Mouse (Mus musculus) hindbrain, embryonic 13.5 days (tissue): ENCODE measurements around the gene Zfp281. TPM values are rescaled to one million over a fixed set of nuclear protein-coding genes. Genes with fewer than 3 reads are reported as not detected.

Experiments used
- ATAC-seq: fragments of 200-750 bp; cut with Nextera tagmentation; 2 replicates; pipeline ENCODE4 v1.8.0; 2017; ENCODE audit warnings: moderate TSS enrichment; ENCODE audit not compliant: low FRiP score
- H3K27ac ChIP-seq: fragments of 300-500 bp; sonication (generic); 2 replicates; pipeline ENCODE4 v1.5.1; 2015; ENCODE audit warnings: inconsistent platforms, mild to moderate bottlenecking, moderate library complexity
- H3K27me3 ChIP-seq: fragments of 300-500 bp; sonication (generic); 2 replicates; pipeline ENCODE4 v1.6.1; 2015; ENCODE audit warnings: mild to moderate bottlenecking, inconsistent platforms
- H3K36me3 ChIP-seq: fragments of 300-500 bp; sonication (generic); 2 replicates; pipeline ENCODE4 v1.6.1; 2015; ENCODE audit warnings: mild to moderate bottlenecking, inconsistent platforms
- H3K4me1 ChIP-seq: fragments of 300-500 bp; sonication (generic); replicated peaks from 2 replicates; pipeline ENCODE4 v1.6.1; 2015; ENCODE audit warnings: inconsistent platforms
- H3K4me2 ChIP-seq: fragments of 300-500 bp; sonication (generic); 2 replicates; pipeline ENCODE4 v1.6.1; 2015; ENCODE audit warnings: inconsistent platforms, mild to moderate bottlenecking, moderate library complexity
- H3K4me3 ChIP-seq: fragments of 300-500 bp; sonication (generic); 2 replicates; pipeline ENCODE4 v1.5.1; 2015; ENCODE audit warnings: mild to moderate bottlenecking, inconsistent platforms
- H3K9ac ChIP-seq: fragments of 300-500 bp; sonication (generic); 2 replicates; pipeline ENCODE4 v1.6.1; 2015; ENCODE audit warnings: mild to moderate bottlenecking, inconsistent platforms
- H3K9me3 ChIP-seq: fragments of 300-500 bp; sonication (generic); 2 replicates; pipeline ENCODE4 v1.6.1; 2016; ENCODE audit warnings: inconsistent platforms
- WGBS: fragments of 180-500 bp; shearing (Covaris S2); methylation state at CpG from one replicate; pipeline ENCODE4 v1.1.7; 2015; 5-methylcytosine and 5-hydroxymethylcytosine counted together
- polyA plus RNA-seq: library from polyadenylated mRNA; unstranded; fragments of >200 nt; fragmentation: Nextera tagmentation; extraction: Ambion mirVana; gene quantifications from 2 replicates; pipeline ENCODE4 v1.2.1, GENCODE M21; 2015

The Zfp281 gene
- polyA plus RNA-seq, 1 experiment from 2014 or later, result 25.6 TPM

- peak; percentile 77 for ATAC-seq
- peak overlapping the region; percentile 96 for H3K27ac ChIP-seq
- peak overlapping the region; percentile 88 for H3K4me2 ChIP-seq
- peaks cover 21% of the 10 kb centered on the region for H3K36me3 ChIP-seq
- H3K27me3 ChIP-seq, result no peaks in the 10 kb centered on the region
- H3K4me3 ChIP-seq, result peak overlapping the region; percentile 80
- H3K9ac ChIP-seq, result peak overlapping the region; percentile 97
- WGBS, result 1% methylated on average over 71 of the region's 92 CpGs
- H3K9me3 ChIP-seq, result no peaks in the 10 kb centered on the region
- H3K4me1 ChIP-seq, result peaks cover 36% of the 10 kb centered on the region
Measured at GRCm38 (mm10) chr1:136625019-136625895, 556 bp downstream of the Zfp281 start.

DNA sequence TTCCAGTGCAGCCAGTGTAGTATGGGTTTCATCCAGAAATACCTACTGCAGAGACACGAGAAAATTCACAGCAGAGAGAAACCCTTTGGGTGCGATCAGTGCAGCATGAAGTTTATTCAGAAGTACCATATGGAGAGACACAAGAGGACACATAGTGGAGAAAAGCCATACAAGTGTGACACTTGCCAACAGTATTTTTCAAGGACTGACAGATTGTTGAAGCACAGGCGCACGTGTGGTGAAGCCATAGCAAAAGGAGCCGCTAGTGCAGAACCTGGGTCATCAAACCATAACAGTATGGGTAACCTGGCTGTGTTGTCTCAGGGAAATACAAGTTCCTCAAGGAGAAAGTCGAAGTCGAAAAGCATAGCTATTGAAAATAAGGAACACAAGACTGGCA, 1.4 kb downstream of the Zfp281 start:
- Histone ChIP-seq H3K4me3 (peak overlapping the region; percentile 80), H3K4me1 (peaks cover 36% of the 10 kb centered on the region), H3K9ac (peak overlapping the region; percentile 97), H3K36me3 (peaks cover 21% of the 10 kb centered on the region), H3K4me2 (peak overlapping the region; percentile 88), H3K9me3 (no peaks in the 10 kb centered on the region), H3K27me3 (no peaks in the 10 kb centered on the region), H3K27ac (peak overlapping the region; percentile 96; the same call in 1 of the 2 replicates)
- no peak for ATAC-seq
- WGBS, result 88% methylated on average over 7 of the region's 7 CpGs

- H3K36me3 ChIP-seq, result peaks cover 21% of the 10 kb centered on the region
- H3K9me3 ChIP-seq, result no peaks in the 10 kb centered on the region
- peak overlapping the region; percentile 80; the same call in 1 of the 2 replicates for H3K4me3 ChIP-seq
- 83% methylated on average over 5 of the region's 5 CpGs for WGBS
- no peak overlapping the region for H3K27ac ChIP-seq
- no peaks in the 10 kb centered on the region for H3K27me3 ChIP-seq
- no peak overlapping the region for H3K9ac ChIP-seq
- H3K4me1 ChIP-seq, result peaks cover 36% of the 10 kb centered on the region
- H3K4me2 ChIP-seq, result peak overlapping the region; percentile 88
- no peak for ATAC-seq
Measured at GRCm38 (mm10) chr1:136626756-136627155, 2.1 kb downstream of the Zfp281 start.

- H3K27me3 ChIP-seq, result no peaks in the 10 kb centered on the region
- H3K36me3 ChIP-seq, result peaks cover 21% of the 10 kb centered on the region
- no peak for ATAC-seq
- peaks cover 36% of the 10 kb centered on the region for H3K4me1 ChIP-seq
- no peaks in the 10 kb centered on the region for H3K9me3 ChIP-seq
- WGBS, result 86% methylated on average over 5 of the region's 5 CpGs
- no peak overlapping the region for H3K27ac ChIP-seq
- H3K9ac ChIP-seq, result no peak overlapping the region
- H3K4me2 ChIP-seq, result peak overlapping the region; percentile 88
- peak overlapping the region; percentile 19 for H3K4me3 ChIP-seq
Measured at GRCm38 (mm10) chr1:136627591-136627990, 2.9 kb downstream of the Zfp281 start.

- Histone ChIP-seq H3K4me2 (no peak overlapping the region), H3K4me1 (peaks cover 10% of the 10 kb centered on the region), H3K4me3 (no peak overlapping the region), H3K36me3 (no peaks in the 10 kb centered on the region), H3K9ac (no peak overlapping the region), H3K27me3 (no peaks in the 10 kb centered on the region), H3K27ac (no peak overlapping the region), H3K9me3 (no peaks in the 10 kb centered on the region)
- no peak for ATAC-seq
- 93% methylated on average over 3 of the region's 3 CpGs for WGBS
Measured at GRCm38 (mm10) chr1:136632891-136633290, 8.2 kb downstream of the Zfp281 start.

- Histone ChIP-seq H3K4me2 (no peak overlapping the region), H3K9me3 (no peaks in the 10 kb centered on the region), H3K27me3 (no peaks in the 10 kb centered on the region), H3K4me1 (no peaks in the 10 kb centered on the region), H3K36me3 (no peaks in the 10 kb centered on the region), H3K9ac (no peak overlapping the region), H3K4me3 (no peak overlapping the region), H3K27ac (no peak overlapping the region)
- no peak for ATAC-seq
- WGBS, result 81% methylated on average over 6 of the region's 6 CpGs
Measured at GRCm38 (mm10) chr1:136635644-136636043, 10.9 kb downstream of the Zfp281 start.

DNA sequence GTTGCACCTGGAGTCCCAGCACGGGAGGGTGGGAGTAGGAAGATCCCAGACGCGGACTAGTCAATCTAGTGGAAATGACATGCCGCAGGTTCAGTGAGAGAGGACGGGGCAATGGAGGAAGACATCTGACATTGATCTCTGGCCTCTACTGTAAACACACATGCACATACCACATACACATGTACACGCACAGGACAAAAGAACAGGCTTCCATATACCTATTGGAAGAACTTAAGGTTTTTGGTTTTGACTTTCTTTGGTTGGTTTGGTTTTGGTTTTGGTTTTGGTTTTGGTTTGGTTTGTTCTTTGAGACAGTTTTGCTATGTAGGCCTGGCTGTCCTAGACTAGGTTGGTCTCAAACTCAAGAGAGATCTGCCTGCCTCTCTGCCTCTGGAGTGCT, 12.2 kb downstream of the Zfp281 start:
- H3K9me3 ChIP-seq, result no peaks in the 10 kb centered on the region
- no peak overlapping the region for H3K27ac ChIP-seq
- H3K27me3 ChIP-seq, result no peaks in the 10 kb centered on the region
- ATAC-seq, result no peak
- no peaks in the 10 kb centered on the region for H3K4me1 ChIP-seq
- no peak overlapping the region for H3K9ac ChIP-seq
- H3K4me2 ChIP-seq, result no peak overlapping the region
- no peaks in the 10 kb centered on the region for H3K36me3 ChIP-seq
- WGBS, result 97% methylated on average over 6 of the region's 6 CpGs
- no peak overlapping the region for H3K4me3 ChIP-seq

DNA sequence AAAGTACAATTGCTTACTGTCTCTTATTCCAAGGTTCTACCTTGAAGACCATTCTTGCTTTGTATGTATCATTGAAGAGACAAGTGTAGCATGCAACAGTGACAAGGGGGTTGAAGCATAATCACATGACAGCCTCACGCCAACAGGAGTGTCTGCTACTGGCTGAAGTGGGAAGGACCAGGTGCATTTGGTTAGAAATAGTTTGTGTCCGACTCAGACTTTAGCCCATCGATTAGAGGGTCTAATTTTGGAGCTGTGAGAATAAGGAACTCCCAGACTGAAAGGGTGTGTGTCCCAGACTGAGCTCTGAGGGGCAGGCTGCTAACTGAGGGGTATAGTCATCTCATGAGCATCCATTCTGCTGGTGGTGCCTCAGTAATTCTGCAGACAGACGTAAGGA, 13.0 kb downstream of the Zfp281 start:
- Histone ChIP-seq H3K9me3 (no peaks in the 10 kb centered on the region), H3K36me3 (no peaks in the 10 kb centered on the region), H3K4me3 (no peak overlapping the region), H3K4me1 (no peaks in the 10 kb centered on the region), H3K9ac (no peak overlapping the region), H3K4me2 (no peak overlapping the region), H3K27ac (no peak overlapping the region), H3K27me3 (no peaks in the 10 kb centered on the region)
- no peak for ATAC-seq
- 95% methylated on average over 4 of the region's 4 CpGs for WGBS

- Histone ChIP-seq H3K4me1 (no peaks in the 10 kb centered on the region), H3K9me3 (no peaks in the 10 kb centered on the region), H3K27me3 (no peaks in the 10 kb centered on the region), H3K27ac (no peak overlapping the region), H3K4me3 (no peak overlapping the region), H3K4me2 (no peak overlapping the region), H3K36me3 (no peaks in the 10 kb centered on the region), H3K9ac (no peak overlapping the region)
- WGBS, result 91% methylated on average over 7 of the region's 7 CpGs
- no peak for ATAC-seq
Measured at GRCm38 (mm10) chr1:136638211-136638610, 13.5 kb downstream of the Zfp281 start.

DNA sequence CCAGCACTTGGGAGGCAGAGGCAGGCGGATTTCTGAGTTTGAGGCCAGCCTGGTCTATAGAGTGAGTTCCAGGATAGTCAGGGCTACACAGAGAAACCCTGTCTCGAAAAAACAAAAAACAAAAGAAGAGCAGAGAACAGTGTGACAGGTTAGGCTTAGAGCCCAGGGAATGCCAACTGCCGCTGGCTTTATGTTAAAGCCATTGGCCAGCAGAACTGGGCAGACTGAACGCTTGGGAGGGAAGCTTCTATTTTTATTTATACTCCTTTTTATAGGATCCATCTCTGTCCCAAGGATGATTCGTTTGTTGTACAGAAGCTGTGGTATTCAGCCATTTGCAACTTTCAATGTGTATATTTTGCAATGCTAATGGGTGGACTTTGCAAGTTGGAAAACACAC, 14.0 kb downstream of the Zfp281 start:
- H3K27ac ChIP-seq, result no peak overlapping the region
- H3K9ac ChIP-seq, result no peak overlapping the region
- no peaks in the 10 kb centered on the region for H3K36me3 ChIP-seq
- H3K9me3 ChIP-seq, result no peaks in the 10 kb centered on the region
- H3K4me2 ChIP-seq, result no peak overlapping the region
- no peak for ATAC-seq
- H3K27me3 ChIP-seq, result no peaks in the 10 kb centered on the region
- no peaks in the 10 kb centered on the region for H3K4me1 ChIP-seq
- no peak overlapping the region for H3K4me3 ChIP-seq
- 88% methylated on average over 5 of the region's 5 CpGs for WGBS

- no peak for ATAC-seq
Measured at GRCm38 (mm10) chr1:136639221-136639620, 14.5 kb downstream of the Zfp281 start.

DNA sequence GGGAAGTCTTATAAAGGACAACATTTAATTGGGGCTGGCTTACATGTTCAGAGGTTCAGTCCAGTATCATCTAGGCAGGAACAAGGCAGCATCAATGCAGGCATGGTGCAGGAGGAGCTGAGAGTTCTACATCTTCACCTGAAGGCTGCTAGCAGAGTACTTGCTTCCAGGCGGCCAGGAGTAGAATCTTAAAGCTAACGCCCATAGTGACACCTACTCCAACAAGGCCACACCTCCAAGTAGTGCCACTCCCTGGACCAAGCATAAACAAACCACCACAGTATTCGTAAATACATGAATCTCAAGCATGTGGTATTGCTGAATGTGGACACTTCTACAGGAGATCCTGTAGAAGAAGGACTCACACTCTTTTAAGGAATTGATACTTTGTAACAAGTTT, 18.0 kb downstream of the Zfp281 start:
- Histone ChIP-seq H3K27ac (no peak overlapping the region), H3K36me3 (no peaks in the 10 kb centered on the region), H3K9me3 (no peaks in the 10 kb centered on the region), H3K4me2 (no peak overlapping the region), H3K27me3 (no peaks in the 10 kb centered on the region), H3K4me3 (no peak overlapping the region), H3K9ac (no peak overlapping the region), H3K4me1 (no peaks in the 10 kb centered on the region)
- ATAC-seq, result no peak
- 88% methylated on average over 3 of the region's 3 CpGs for WGBS

More at GRCm38 (mm10) chr1:136639221-136639620, 14.5 kb downstream of the Zfp281 start:
- WGBS, result 86% methylated on average over 2 of the region's 2 CpGs
- Histone ChIP-seq H3K9ac (no peak overlapping the region), H3K27ac (no peak overlapping the region), H3K4me1 (no peaks in the 10 kb centered on the region), H3K4me2 (no peak overlapping the region), H3K4me3 (no peak overlapping the region), H3K27me3 (no peaks in the 10 kb centered on the region), H3K9me3 (no peaks in the 10 kb centered on the region), H3K36me3 (no peaks in the 10 kb centered on the region)

GRCm38 (mm10) chr1:136644486-136644885, 19.8 kb downstream of the Zfp281 start:
- Histone ChIP-seq H3K9me3 (no peaks in the 10 kb centered on the region), H3K9ac (no peak overlapping the region), H3K4me2 (no peak overlapping the region), H3K27ac (no peak overlapping the region), H3K27me3 (no peaks in the 10 kb centered on the region), H3K4me1 (no peaks in the 10 kb centered on the region), H3K4me3 (no peak overlapping the region), H3K36me3 (no peaks in the 10 kb centered on the region)
- 50% methylated on average over 4 of the region's 4 CpGs for WGBS
- ATAC-seq, result no peak
